15 mouse cellular contexts compared by ENCODE assay signal in the genomic region with DNA sequence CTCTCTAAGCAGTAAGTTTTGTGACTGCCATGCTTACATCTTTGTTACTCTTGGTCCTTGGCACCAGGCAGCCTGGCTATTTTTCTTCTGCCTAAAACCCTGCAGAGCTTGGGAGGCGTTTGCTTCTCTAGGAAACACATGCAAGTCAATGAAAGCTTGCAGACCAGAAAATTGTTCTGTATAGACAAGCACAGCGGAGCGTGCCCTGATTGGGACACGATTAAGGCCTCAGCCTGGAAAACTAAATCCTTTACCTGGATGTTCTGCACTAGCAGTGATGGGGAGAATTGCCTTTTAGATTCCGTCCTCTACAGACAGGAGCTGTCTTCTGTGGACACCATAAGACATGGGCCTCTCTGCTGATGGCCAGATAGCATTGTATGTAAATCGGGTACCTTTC.
"Had no signal": no experiment of that assay in that cellular context is flagged by ENCODE, and none has a peak within 500 bp of the region (broad histone marks: within the 10 kb centered on the region; RNA-seq: fewer than 3 reads in every experiment).

No protein-coding gene starts in this region.

- H3K36me3 ChIP-seq: neural tube, embryonic 15.5 days; stomach, embryonic 15.5 days had no signal

- H3K4me2 ChIP-seq: neural tube, embryonic 15.5 days; stomach, embryonic 15.5 days had no signal

- H3K4me3 ChIP-seq: neural tube, embryonic 15.5 days; stomach, embryonic 15.5 days had no signal

- H3K27me3 ChIP-seq: neural tube, embryonic 15.5 days; stomach, embryonic 15.5 days had no signal

- H3K9ac ChIP-seq: neural tube, embryonic 15.5 days; stomach, embryonic 15.5 days had no signal

- H3K9me3 ChIP-seq: neural tube, embryonic 15.5 days; stomach, embryonic 15.5 days had no signal

- DNase-seq: retina, postnatal 1 day; right cerebral cortex, adult 18-20 months; right cerebral cortex, postnatal 14 days; right cerebral cortex, postnatal 25 days; right cerebral cortex, postnatal 4 days; spleen, adult 18-20 months; thymus, adult 18-20 months; thymus, adult 2 months; thymus, postnatal 14 days; thymus, postnatal 25 days; thymus, postnatal 36 days; thymus, postnatal 4 days had no signal

- H3K4me1 ChIP-seq: neural tube, embryonic 15.5 days; stomach, embryonic 15.5 days had no signal

- H3K27ac ChIP-seq: neural tube, embryonic 15.5 days; stomach, embryonic 15.5 days; stomach, postnatal 0 days had no signal
